Mouse (Mus musculus): ENCODE measurements around the gene Zfp57.

GRCm38 (mm10) chr17:37000863-37001262, at the start of gene Zfp57:
- TF ChIP-seq GATA1 (IDR thresholded peaks at IDR 0.05; ENCODE audit: borderline replicate concordance, low read length): no peak
- TF ChIP-seq FLI1 (IDR thresholded peaks at IDR 0.05; ENCODE audit: low read length): no peak
